Comparison of ENCODE assay signal across 8 mouse cellular contexts in the genomic region with DNA sequence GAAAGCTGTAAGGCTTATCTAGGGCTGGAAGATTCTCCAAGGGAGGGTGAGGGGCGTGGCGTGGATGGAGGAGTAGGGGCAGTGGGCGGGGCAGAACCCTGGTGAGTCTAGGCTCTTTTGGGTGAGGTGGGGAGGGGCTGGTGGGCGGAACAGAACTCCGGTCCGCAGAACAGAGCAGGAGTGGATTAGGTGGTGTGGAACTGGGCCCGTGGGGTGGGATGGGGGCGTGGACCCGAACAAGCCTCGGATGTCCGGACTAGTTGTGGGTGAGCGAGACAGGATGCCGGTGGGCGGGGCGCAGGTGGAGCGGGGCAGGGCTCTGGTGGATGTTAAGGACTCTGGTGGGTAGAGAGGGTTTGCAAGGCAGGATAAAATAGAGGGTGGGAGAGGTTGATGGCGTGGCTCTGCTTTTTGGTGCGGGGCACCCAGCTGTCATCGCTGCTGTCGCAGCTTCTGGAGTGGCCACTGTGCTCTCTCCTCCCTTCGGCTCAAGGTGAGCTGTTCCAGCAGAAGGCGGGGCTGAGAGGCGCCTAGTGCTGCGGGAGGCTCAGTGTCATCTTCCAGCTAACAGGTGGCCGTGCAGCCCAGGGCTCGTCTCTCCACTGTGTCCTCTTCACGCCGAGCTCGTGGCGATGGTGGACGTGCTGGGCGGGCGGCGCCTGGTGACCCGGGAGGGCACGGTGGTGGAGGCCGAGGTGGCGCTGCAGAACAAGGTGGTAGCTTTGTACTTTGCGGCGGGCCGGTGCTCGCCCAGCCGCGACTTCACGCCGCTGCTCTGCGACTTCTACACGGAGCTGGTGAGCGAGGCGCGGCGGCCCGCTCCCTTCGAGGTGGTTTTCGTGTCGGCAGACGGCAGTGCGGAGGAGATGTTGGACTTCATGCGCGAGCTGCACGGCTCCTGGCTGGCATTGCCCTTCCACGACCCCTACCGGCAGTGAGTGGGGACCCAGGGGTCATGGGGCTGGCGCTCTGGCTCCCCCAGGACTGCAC. TPM values are rescaled to one million over a fixed set of nuclear protein-coding genes. Genes with fewer than 3 reads are reported as not detected.
DNase-seq lines count a peak whose midpoint lies in the region; ATAC-seq and TF ChIP-seq lines count a peak whose summit lies in the region.

A gene (plus strand): TSS at position 332 of the 990 bp plus-strand sequence.

- peaks cover 19% of the 10 kb centered on the region for H3K27me3 ChIP-seq in embryonic facial prominence, embryonic 12.5 days
- peaks cover 5% of the 10 kb centered on the region; the same call in 1 of the 2 replicates for H3K27me3 ChIP-seq in heart, postnatal 0 days (ENCODE audit: control insufficient read depth, insufficient read depth, low read length)

- H3K9ac ChIP-seq in embryonic facial prominence, embryonic 12.5 days, result peak within 1 kb of the TSS; percentile 53
- no peak within 1 kb of the TSS for H3K9ac ChIP-seq in heart, postnatal 0 days (replicated peaks; ENCODE audit: low read depth, low read length)

- ATAC-seq in embryonic facial prominence, embryonic 12.5 days (ENCODE audit: insufficient number of reproducible peaks, insufficient read depth, low FRiP score, low TSS enrichment), result peak; percentile 61
- peak; percentile 45 for ATAC-seq in heart, postnatal 0 days (ENCODE audit: insufficient read depth, low read depth)

- H3K9me3 ChIP-seq in embryonic facial prominence, embryonic 12.5 days, result 0 out of 2 replicates have a peak, but pooled peaks cover 3% of the 10 kb centered on the region
- no peaks in the 10 kb centered on the region for H3K9me3 ChIP-seq in heart, postnatal 0 days (replicated peaks; ENCODE audit: control insufficient read depth, low read length)

- DNase-seq in CD4-positive, CD25-positive, alpha-beta regulatory T cell, adult 2 months (ENCODE audit: low read depth, low spot score), result peak; percentile 71
- peak; percentile 64 to 79 for DNase-seq in adrenal gland, adult (ENCODE audit: inconsistent age in 2 of 2, low spot score in 1 of 2)
- DNase-seq in heart, postnatal 0 days (ENCODE audit: low spot score), result peak; percentile 21
- DNase-seq in kidney, postnatal 14 days, result peak; percentile 69
- peak; percentile 73 to 77 for DNase-seq in lung, postnatal 4 days
- DNase-seq in retina, postnatal 1 day, result peak; percentile 91
- peak; percentile 41 for DNase-seq in urinary bladder, adult 2 months (ENCODE audit: low spot score)

- no peak for TF ChIP-seq EP300 in heart, postnatal 0 days (IDR thresholded peaks at IDR 0.05; ENCODE audit: low read depth)

- under 1% methylated on average over 64 of the region's 64 CpGs for WGBS in embryonic facial prominence, embryonic 12.5 days
- 2% methylated on average over 44 of the region's 64 CpGs for WGBS in heart, postnatal 0 days

- H3K27ac ChIP-seq in embryonic facial prominence, embryonic 12.5 days, result no peak within 1 kb of the TSS
- no peak within 1 kb of the TSS for H3K27ac ChIP-seq in heart, postnatal 0 days (ENCODE audit: low read depth)

- H3K4me3 ChIP-seq in embryonic facial prominence, embryonic 12.5 days, result peak within 1 kb of the TSS; percentile 56
- peak within 1 kb of the TSS; percentile 45 for H3K4me3 ChIP-seq in heart, postnatal 0 days (ENCODE audit: low read depth, low read length)

- peaks cover 10% of the 10 kb centered on the region; the same call in 1 of the 2 replicates for H3K4me1 ChIP-seq in embryonic facial prominence, embryonic 12.5 days
- H3K4me1 ChIP-seq in heart, postnatal 0 days (ENCODE audit: control insufficient read depth, insufficient read depth), result no peaks in the 10 kb centered on the region

- peak within 1 kb of the TSS; percentile 99 for H3K4me2 ChIP-seq in embryonic facial prominence, embryonic 12.5 days (replicated peaks)
- peak within 1 kb of the TSS; percentile 82 for H3K4me2 ChIP-seq in heart, postnatal 0 days (ENCODE audit: low read depth, low read length)

- TF ChIP-seq CTCF in heart, postnatal 0 days (IDR thresholded peaks at IDR 0.05; ENCODE audit: low read depth), result peak; percentile 54

- H3K36me3 ChIP-seq in embryonic facial prominence, embryonic 12.5 days, result no peaks in the 10 kb centered on the region
- H3K36me3 ChIP-seq in heart, postnatal 0 days (replicated peaks; ENCODE audit: control insufficient read depth, insufficient read depth, low read length), result no peaks in the 10 kb centered on the region

RNA-seq across cellular contexts. Expression of the gene that starts here (rescaled TPM):
- 4.2 and 4.6 TPM in 2 replicates for polyA plus RNA-seq in embryonic facial prominence, embryonic 12.5 days (2016; fragmentation: Nextera tagmentation; extraction: Ambion mirVana)
- 1.1 and 3.5 TPM in 2 replicates for total RNA-seq in heart, postnatal 0 days (2014; rRNA removed; ENCODE audit: low replicate concordance)
- polyA plus RNA-seq in heart, postnatal 0 days (2015; fragmentation: Nextera tagmentation; extraction: Ambion mirVana), result 1.1 TPM in 2 replicates
- 2.0 and 3.4 TPM in 2 replicates for polyA plus RNA-seq in urinary bladder, adult 2 months (2012; rRNA removed)

Comparison
In these comparisons a context has a peak if more than half of its experiments do, and no peak if none do; other contexts are left out.
1. DNase-seq: peak in every context shown above with its lines; median percentile 91 in retina, postnatal 1 day; 75 in lung, postnatal 4 days; 72 in adrenal gland, adult; 71 in CD4-positive, CD25-positive, alpha-beta regulatory T cell, adult 2 months; 69 in kidney, postnatal 14 days; 41 in urinary bladder, adult 2 months; 21 in heart, postnatal 0 days.